Mouse (Mus musculus) cerebellum, adult 9-11 months (tissue): ENCODE data around the gene Aldh9a1.

Experiments used
- DNase-seq: peaks from one replicate; pipeline ENCODE4 v3.0.0; 2022

The Aldh9a1 gene

DNA sequence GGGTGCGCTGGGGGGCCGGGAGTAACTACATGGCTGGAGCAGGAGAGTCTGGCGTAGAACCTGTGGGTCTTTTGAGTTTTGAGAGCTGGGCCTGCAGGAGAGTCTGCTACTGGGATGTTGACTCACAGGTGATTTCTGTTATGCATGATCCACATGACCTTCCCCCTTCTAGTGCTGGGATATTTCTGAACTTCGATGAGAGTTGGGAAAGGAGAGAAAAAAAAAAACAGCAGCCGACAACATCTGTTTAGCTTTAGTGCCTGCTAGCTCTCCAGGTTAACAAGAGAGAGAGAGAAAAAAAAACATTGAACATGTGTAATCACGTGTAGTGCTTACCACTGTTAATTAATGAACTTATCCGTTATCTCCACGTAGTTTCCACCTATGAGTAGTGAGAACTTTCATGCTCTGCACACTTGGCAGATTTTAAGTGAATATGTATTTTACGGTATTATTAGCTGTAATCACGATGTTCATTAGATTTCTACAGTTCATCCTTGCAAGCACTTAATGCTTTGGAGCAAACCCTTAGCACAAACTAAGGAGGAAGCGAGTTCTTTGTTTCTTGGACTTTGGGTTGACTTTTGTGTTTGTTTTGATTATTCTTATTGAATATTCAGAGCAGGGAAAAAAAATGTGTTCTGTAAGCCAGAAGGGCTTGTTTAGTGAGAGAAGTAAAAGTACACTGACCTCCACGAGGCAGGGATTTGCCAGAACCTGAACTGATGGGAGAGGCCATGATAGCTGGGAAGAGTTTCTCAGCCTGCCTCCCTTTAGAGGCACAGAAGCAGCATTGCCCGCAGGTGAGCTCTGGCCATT, 1.0 kb downstream of the Aldh9a1 start:
- no peak for DNase-seq

DNA sequence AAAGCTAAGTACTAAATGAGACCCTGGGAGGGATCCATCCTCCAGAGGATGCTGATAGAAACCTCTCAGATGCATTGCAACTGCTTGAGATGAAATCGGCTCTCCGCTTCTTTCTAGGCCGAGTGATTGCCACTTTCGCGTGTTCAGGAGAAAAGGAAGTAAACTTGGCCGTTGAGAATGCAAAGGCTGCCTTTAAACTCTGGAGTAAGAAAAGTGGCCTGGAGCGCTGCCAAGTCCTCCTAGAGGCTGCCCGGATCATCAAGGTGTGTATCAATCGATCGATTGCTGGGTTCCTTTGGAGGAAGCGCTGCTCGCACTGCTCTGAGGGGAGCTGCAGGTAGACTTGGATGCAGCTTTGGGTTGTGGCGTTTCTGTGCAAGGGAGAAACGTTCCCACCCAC, 2.6 kb downstream of the Aldh9a1 start:
- DNase-seq: no peak

DNA sequence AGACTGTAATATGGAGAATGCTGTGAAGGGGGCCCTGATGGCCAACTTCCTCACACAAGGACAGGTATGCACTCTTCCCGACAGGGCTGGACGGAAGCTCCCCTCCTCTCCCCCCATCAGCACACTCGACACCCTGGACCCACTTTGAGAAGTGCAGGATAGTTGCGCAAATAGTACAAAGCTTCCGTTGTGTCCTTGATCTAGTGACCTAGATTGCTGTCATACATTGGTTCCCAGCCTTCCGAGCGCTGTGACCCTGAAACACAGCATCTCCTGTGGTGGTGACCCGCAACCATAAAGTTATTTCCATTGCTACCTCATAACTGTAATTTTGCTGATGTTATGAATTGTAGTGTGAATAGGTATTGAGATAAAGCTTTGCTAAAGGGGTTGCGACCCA, 7.6 kb downstream of the Aldh9a1 start:
- no peak for DNase-seq

DNA sequence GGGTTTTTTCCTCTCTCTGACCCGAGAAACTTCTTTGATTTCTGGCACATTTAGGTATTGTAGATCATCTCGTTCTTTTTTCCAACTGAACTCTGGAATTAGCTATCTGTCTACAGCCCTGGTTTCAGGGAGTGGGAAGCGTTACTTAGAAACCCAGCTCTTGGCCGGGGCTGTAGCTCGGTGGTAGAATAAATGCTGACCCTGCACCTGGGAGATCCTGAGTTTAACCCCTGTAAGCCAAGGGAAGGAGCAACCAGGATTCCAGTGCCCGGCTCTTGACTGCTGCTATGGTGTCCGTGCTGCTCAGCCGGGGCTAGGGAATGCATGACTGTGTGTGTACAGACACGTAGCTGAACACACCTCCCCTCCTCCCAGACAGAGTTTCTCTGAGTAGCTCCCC, 8.9 kb downstream of the Aldh9a1 start:
- DNase-seq: no peak

- no peak for DNase-seq
These were observed 10.5 kb downstream of the Aldh9a1 start for GRCm38 (mm10) chr1:167360268-167360667.

GRCm38 (mm10) chr1:167362819-167363218, 13.0 kb downstream of the Aldh9a1 start:
- DNase-seq: no peak

- no peak for DNase-seq
These were observed 13.5 kb downstream of the Aldh9a1 start for GRCm38 (mm10) chr1:167363322-167363721.

- DNase-seq: no peak
These were observed 16.0 kb downstream of the Aldh9a1 start for GRCm38 (mm10) chr1:167365808-167366207.

DNA sequence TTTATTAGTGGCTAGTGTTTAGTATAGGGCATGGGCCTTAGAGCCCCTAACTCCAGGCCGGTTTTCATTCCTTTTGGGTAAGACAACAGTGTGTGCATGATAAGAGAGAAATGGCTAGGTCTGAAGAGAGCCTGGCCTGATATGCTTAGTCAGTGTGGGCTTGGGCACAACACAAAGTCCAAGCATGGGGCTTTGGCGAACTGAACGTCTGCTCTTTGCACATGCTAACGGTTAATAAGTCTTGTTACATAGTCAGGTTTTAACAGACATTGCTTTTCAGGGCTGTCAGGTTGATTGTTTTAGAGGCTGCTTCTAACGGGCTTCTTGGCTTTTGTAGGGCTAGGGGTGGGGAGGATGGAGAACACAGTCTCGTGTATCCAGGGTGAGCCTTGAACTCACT, 16.8 kb downstream of the Aldh9a1 start:
- no peak for DNase-seq

DNA sequence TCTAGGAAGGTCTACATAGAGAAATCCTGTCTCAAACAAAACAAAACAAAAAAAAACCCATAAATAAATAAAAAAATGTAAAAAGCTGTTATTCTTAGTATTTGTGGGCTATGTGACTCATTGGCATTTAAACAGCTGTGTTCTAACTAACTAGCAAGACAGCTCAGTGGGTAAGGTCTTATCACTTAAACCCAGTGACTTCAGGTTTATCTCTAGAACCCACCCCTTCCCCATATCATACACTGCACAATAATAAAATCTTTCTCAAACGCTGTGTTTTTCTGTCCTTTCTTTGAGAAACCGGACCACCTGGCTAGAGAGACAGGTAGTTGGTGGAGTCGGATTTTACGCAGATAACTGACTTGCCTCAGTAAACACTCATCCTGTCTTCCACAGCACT, 18.2 kb downstream of the Aldh9a1 start:
- DNase-seq: no peak

- DNase-seq: no peak
These were observed 18.7 kb downstream of the Aldh9a1 start for GRCm38 (mm10) chr1:167368513-167368912.

GRCm38 (mm10) chr1:167369905-167370304, 20.1 kb downstream of the Aldh9a1 start:
- DNase-seq: peak; percentile 79

GRCm38 (mm10) chr1:167372739-167373138, 22.9 kb downstream of the Aldh9a1 start:
- no peak for DNase-seq

DNA sequence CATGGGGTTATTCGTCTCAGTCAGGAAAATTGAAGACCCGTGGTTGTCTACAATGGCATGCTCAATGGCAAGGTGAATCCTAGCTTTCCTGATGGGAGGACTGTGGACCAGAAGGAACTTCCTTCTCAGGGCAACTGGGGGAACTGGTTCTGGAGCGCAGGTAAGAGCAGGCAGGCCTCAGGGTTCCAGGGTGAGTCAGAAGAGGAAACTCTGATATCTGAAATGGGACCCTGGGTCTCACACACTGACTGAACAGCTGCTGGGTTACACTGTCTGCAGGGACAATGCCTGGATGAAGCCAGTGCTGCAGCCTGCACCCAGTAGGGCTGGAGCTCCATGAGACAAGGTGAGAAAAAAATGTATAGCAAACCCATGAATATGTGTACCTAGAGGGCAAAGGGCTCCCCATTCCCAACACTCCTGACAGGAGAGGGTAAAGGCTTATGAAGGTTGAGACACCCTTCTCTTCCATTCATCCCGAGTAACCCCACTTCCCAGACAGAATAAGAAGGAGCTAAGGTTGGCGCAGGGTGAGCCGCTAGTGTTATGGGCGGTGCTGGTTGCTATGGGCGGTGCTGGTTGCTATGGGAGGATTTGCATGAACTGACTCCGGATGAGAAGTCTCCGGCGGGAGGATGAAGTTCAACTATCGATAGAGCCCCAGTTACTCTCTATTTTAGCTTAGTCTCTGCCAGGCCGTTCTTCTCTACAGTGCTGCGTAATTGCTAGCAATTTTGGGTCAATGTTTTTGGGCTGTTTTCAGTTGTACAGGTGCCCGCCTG, 24.4 kb downstream of the Aldh9a1 start:
- no peak for DNase-seq

GRCm38 (mm10) chr1:167374942-167375341, 25.2 kb downstream of the Aldh9a1 start:
- no peak for DNase-seq

DNA sequence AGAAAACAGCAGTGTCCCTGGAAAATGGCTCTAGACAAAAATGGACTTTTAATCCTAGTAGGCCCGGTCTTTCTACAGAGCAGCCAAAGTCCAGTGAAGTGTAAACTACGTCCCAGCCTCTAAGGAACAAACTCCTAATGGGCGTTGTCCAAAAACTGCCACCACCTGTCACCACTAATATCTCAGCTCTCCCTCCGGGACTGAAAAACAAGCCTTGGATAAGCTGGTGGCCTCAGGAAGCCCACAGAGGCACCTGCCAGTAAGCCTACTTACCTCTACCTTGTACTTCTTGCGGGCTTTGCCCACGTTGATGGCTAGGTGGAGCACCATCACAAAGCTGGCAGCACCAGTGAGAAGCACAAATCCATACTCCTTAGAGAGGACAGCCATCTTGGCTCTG, 28.2 kb downstream of the Aldh9a1 start:
- no peak for DNase-seq

DNA sequence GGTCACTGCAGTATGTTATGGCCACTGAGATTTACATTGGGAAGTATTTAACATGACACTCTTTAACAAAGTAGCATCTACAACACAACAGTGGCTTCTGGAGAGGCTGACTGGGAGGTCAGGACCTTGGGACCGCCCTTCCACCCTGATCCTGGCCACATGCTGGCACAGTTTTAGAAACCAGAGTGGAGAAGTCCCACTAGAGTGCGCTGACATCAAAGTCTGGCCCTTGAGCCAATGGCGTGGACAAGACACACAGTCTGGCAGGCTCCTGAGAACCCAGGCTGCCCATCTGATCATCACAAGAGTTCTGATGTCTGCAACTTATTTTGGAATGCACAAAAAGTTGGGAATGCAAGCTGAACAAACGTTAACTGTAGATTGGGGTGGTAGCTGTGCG, 30.0 kb downstream of the Aldh9a1 start:
- DNase-seq: no peak

DNA sequence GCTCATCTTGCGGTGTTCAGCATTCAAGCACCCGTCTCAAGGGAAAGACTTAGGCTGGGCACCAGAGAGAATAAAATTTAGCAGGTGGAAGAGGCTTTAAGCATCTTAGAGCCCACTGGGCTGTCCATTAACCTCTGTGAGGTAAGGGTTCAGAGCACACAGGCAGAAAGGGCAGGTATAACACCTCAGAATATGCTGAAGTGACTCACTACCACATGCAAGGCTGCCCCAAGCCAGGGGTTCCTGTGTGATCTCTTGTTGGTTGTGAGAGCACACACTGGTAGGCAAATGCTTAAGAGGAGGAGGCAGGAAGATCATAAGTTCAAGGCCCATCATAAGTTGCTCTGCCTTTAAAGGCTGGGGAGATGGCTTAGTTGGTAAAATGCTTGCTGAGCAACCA, 30.4 kb downstream of the Aldh9a1 start:
- DNase-seq: no peak

- DNase-seq: no peak
These were observed 31.5 kb downstream of the Aldh9a1 start for GRCm38 (mm10) chr1:167381050-167382015.

DNA sequence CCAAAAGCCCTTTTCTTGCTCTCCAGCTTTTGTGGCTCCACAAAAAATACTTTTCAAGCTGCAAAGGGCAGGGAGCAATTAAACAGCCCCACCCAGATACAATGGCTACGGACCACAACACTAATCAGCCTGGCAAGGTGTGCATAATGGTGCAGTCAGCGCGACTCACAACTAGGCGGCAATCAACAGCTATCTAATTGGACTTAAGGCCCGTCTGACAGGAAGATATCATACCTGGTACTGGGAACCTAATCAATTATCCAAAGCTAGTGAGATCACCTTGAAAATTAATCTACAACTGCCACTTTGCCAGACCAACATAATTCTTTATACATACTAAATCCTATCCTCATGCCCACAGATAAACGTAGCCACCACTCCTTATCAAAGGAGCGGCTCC, 32.5 kb downstream of the Aldh9a1 start:
- DNase-seq: no peak

- DNase-seq: no peak
These were observed 33.0 kb downstream of the Aldh9a1 start for GRCm38 (mm10) chr1:167382763-167383162.

DNA sequence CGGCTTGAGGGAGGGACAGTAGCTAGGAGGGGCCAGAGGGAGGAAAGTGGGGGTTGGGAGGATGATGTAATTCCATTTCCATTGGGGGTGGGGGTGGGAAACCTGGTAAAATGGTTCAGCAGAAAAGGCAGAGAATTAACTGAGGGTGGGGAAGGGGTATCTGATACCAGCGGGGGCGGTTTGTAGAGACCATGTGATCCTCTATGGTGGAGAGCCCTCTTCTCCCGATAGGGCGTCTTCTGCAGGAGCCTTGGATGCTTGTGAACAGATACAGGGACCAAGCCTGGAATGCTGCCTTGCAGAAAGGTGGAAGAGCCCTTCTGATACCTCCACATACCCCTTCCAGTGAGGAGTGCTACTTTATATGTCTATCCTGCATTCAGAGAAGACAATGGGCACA, 33.4 kb downstream of the Aldh9a1 start:
- DNase-seq: no peak

DNA sequence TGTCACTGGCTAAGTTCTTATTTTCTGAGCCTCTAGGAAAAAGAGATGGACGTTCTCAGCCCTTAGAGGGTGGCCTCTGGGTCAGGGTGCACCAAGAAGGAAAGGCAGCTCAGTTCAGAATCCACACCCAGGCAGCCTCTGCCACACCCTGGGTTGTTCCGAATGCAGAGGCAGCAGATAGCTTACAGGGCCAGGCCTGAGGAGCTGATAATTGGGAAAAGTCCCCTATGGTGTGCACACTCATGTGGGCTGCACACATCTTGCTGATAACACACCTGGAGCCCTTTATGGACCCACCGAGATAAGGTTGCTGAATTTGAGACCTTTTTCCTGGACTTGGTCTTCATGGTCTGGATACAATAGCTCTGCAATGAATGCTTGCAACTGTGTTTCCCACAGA, 34.4 kb downstream of the Aldh9a1 start:
- no peak for DNase-seq
